Mouse (Mus musculus) embryonic facial prominence, embryonic 15.5 days (tissue): ENCODE data around the gene Gm43302. TPM values are rescaled to one million over a fixed set of nuclear protein-coding genes. Genes with fewer than 3 reads are reported as not detected.
"Not testable (repeated sequence)": the region's sequence is repeated elsewhere in the genome, so short reads cannot be mapped to it uniquely, and the experiment has no call there.

Experiments used
- ATAC-seq: fragments of 200-750 bp; cut with Nextera tagmentation; 2 replicates; pipeline ENCODE4 v1.8.0; 2017; ENCODE audit warnings: low read depth, moderate TSS enrichment; ENCODE audit not compliant: insufficient number of reproducible peaks, low FRiP score, low TSS enrichment
- H3K27ac ChIP-seq: fragments of 300-500 bp; sonication (generic); replicated peaks from 2 replicates; pipeline ENCODE4 v1.5.1; 2015; ENCODE audit warnings: mild to moderate bottlenecking, inconsistent platforms
- H3K27me3 ChIP-seq: fragments of 300-500 bp; sonication (generic); 2 replicates; pipeline ENCODE4 v1.6.1; 2015; ENCODE audit warnings: inconsistent platforms
- H3K36me3 ChIP-seq: fragments of 300-500 bp; sonication (generic); 2 replicates; pipeline ENCODE4 v1.6.1; 2015; ENCODE audit warnings: mild to moderate bottlenecking, inconsistent platforms
- H3K4me1 ChIP-seq: fragments of 300-500 bp; sonication (generic); 2 replicates; pipeline ENCODE4 v1.6.1; 2015; ENCODE audit warnings: inconsistent platforms
- H3K4me2 ChIP-seq: fragments of 300-500 bp; sonication (generic); replicated peaks from 2 replicates; pipeline ENCODE4 v1.6.1; 2015; ENCODE audit warnings: mild to moderate bottlenecking, inconsistent platforms
- H3K4me3 ChIP-seq: fragments of 300-500 bp; sonication (generic); replicated peaks from 2 replicates; pipeline ENCODE4 v1.5.1; 2015; ENCODE audit warnings: mild to moderate bottlenecking, inconsistent platforms
- H3K9ac ChIP-seq: fragments of 300-500 bp; sonication (generic); 2 replicates; pipeline ENCODE4 v1.6.1; 2015; ENCODE audit warnings: inconsistent platforms
- H3K9me3 ChIP-seq: fragments of 300-500 bp; sonication (generic); replicated peaks from 2 replicates; pipeline ENCODE4 v1.6.1; 2016; ENCODE audit warnings: inconsistent platforms
- WGBS: fragments of 180-500 bp; shearing (Covaris S2); methylation state at CpG from one replicate; pipeline ENCODE4 v1.1.7; 2015; 5-methylcytosine and 5-hydroxymethylcytosine counted together
- polyA plus RNA-seq: library from polyadenylated mRNA; unstranded; fragments of >200 nt; fragmentation: Nextera tagmentation; extraction: Ambion mirVana; gene quantifications from 2 replicates; pipeline ENCODE4 v1.2.1, GENCODE M21; 2015

The Gm43302 gene
- polyA plus RNA-seq, 1 experiment from 2014 or later: 0.09 TPM

DNA sequence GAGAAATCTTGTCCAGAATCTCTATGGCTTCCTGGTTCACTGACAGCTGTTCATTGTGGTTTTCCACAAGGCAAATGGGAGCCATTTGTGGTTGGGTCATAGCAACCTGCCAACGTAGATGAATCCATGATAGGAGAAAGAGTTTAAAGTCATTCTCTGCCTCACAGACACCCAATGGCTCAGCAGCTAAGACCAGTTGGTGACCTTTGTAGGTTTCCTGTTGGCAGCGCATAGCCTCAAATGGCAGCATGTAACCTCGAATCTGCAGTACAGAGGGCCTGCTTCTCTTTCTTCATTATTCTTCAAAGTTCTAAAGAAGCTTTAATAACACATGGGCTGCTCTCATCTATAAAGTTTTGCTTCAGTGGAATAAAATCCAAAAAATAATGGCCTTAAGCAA lies 2.6 kb downstream of the Gm43302 start:
- not testable (repeated sequence) for H3K27me3 ChIP-seq, H3K9me3 ChIP-seq, H3K9ac ChIP-seq, H3K4me2 ChIP-seq, H3K4me3 ChIP-seq, H3K36me3 ChIP-seq, ATAC-seq, H3K4me1 ChIP-seq, H3K27ac ChIP-seq
- 84% methylated on average over 3 of the region's 3 CpGs for WGBS

DNA sequence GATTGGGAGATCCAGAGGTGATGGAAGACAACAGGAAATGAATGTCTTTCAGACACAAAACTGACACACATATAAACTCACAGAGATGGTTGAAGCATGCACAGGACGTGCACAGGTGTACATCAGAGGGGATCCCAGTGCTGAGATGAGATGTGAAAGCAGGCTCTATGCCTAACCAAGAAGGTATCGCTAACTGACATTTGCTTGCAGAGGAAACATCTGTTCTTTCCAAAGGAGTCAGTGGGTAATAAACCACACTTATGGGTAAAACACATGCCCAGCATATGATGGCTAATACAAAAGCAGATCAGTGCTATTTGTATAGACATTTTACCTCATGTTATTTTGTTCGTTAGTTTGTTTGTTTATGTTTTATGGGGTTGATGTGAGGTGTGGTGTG lies 32.8 kb downstream of the Gm43302 start:
- ATAC-seq, H3K27ac ChIP-seq, H3K4me1 ChIP-seq, H3K36me3 ChIP-seq, H3K9me3 ChIP-seq, H3K27me3 ChIP-seq, H3K9ac ChIP-seq, H3K4me2 ChIP-seq, H3K4me3 ChIP-seq: not testable (repeated sequence)
- WGBS: no CpG with 5 or more reads among the region's 3 CpGs

DNA sequence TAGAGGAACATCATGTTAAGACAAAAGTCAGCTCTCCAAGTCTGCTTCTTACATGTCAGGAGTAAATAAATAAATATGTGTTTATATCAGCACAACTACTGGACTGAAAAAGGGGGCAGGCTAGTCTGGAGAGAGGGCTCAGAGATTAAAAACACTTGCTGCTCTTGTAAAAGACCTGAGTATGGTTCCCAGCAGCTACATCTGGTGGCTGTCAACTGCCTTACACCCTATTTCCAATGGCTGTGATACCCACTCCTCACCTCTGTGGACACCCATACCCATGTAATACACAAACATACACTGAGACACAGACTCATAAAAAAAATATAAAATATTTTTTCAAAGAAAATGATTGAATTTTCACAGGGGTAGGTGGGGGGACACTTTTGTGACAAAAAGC lies 41.0 kb downstream of the Gm43302 start:
- Histone ChIP-seq H3K27me3 (no peaks in the 10 kb centered on the region), H3K36me3 (no peaks in the 10 kb centered on the region), H3K4me3 (no peak overlapping the region), H3K4me1 (no peaks in the 10 kb centered on the region), H3K27ac (no peak overlapping the region), H3K4me2 (no peak overlapping the region), H3K9ac (no peak overlapping the region), H3K9me3 (no peaks in the 10 kb centered on the region)
- no peak for ATAC-seq

DNA sequence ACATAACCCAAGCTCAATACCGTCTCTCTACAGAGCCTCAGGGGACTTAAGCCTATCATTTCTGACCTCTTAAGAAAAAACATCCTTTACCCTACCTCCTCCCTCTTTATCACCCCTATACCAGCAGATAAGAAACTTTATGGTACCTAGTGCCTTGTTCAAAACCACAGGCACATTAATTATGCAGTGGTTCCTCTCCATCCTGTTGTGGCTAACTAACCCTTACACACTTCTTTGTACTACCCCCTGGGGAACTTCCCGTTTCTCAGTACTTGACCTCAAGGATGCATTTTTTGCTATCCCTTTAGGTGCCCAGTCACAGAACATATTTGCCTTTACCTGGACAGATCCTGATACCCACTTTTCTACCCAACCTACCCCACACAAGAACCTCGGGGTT lies 48.8 kb downstream of the Gm43302 start:
- H3K4me3 ChIP-seq, ATAC-seq: not testable (repeated sequence)
- 77% methylated on average over 3 of the region's 3 CpGs for WGBS

DNA sequence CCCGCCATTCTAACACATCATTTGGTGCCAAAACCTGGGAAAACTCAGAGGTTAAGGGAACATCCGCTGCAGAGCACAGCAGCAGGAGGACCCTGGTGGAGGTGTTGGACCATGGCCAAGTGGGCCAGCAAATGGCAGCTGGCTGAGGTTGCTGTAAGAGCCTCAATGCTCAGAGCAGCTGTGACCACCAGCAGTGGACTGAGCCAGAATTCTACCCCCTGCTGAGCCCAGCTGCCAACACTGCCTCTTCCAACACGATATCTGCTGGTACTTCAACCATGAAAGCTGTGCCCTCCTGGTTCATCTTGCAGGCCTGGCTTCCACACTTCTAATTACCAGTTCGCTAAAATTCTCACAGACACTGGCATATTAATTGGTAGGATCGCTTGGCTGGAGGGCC lies 52.5 kb downstream of the Gm43302 start:
- H3K27me3 ChIP-seq, H3K4me1 ChIP-seq, H3K4me2 ChIP-seq, H3K9ac ChIP-seq, H3K36me3 ChIP-seq, H3K27ac ChIP-seq, H3K9me3 ChIP-seq, H3K4me3 ChIP-seq: not testable (repeated sequence)
- ATAC-seq: peak; percentile 34; the same call in 1 of the 2 replicates
- WGBS: 72% methylated on average over 5 of the region's 5 CpGs

More for the DNA sequence above, 48.8 kb downstream of the Gm43302 start:
- not testable (repeated sequence) for H3K4me1 ChIP-seq, H3K9ac ChIP-seq, H3K36me3 ChIP-seq, H3K9me3 ChIP-seq, H3K27ac ChIP-seq, H3K27me3 ChIP-seq, H3K4me2 ChIP-seq

DNA sequence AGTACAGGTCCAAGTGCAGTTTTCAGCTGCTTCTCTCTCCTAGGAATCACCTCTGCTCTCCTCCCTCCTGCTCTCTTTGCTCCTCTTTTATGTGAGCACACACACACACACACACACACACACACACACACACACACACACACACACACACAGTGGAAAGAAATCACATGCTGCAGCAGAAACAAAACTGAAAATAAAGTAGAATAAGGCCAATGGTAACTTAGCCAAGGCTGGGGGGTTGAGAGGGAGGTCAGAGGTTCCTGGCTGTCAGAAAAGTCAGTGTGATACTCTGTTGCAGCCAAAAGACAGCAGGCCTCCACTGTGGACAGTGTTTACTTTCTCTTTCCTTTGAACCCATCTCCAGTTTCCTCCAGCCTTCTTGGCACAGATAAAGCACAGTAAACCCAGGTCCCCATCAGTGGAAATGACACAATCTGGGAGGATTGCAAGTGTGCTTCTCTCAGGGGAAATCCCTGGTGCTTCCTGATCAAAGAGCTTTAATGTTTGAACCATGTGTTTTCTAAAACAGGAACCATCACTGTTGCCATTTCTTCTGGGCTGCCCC lies 53.9 kb downstream of the Gm43302 start, which contains the start of gene Gbp10:
Gene Gbp10, minus strand, starts transcription at position 51 of the 565 bp plus-strand sequence.
- H3K4me2 ChIP-seq, H3K27me3 ChIP-seq, H3K9me3 ChIP-seq, H3K4me1 ChIP-seq, ATAC-seq, H3K27ac ChIP-seq, H3K9ac ChIP-seq, H3K36me3 ChIP-seq, H3K4me3 ChIP-seq: not testable (repeated sequence)

DNA sequence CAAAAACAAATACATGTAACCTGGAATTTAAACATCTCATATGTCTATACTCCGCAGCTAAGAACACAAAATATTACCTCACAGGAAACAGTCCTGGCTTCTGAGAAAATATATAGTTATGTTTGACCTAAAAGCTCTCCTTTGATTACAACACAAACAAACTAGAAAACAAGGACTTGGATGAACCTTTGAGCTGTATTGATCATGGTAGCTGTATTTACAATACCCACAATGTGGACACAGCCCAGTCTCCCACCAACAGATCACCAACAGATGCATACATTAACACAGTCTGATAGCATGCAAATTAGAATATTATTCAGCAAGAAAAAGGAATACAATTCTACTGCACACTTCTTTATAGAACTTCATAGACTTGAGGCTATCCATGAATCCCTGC lies 55.1 kb downstream of the Gm43302 start:
- WGBS: 74% methylated on average over 1 of the region's 1 CpGs
- H3K27ac ChIP-seq, H3K27me3 ChIP-seq, H3K9ac ChIP-seq, ATAC-seq, H3K36me3 ChIP-seq, H3K4me1 ChIP-seq, H3K9me3 ChIP-seq, H3K4me2 ChIP-seq, H3K4me3 ChIP-seq: not testable (repeated sequence)

DNA sequence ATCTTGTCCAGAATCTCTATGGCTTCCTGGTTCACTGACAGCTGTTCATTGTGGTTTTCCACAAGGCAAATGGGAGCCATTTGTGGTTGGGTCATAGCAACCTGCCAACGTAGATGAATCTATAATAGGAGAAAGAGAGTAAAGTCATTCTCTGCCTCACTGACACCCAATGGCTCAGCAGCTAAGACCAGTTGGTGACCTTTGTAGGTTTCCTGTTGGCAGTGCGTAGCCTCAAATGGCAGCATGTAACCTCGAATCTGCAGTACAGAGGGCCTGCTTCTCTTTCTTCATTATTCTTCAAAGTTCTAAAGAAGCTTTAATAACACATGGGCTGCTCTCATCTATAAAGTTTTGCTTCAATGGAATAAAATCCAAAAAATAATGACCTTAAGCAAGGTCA lies 57.5 kb downstream of the Gm43302 start:
- H3K27me3 ChIP-seq, H3K27ac ChIP-seq, ATAC-seq, H3K36me3 ChIP-seq, H3K4me2 ChIP-seq, H3K4me1 ChIP-seq, H3K9me3 ChIP-seq, H3K9ac ChIP-seq, H3K4me3 ChIP-seq: not testable (repeated sequence)
- WGBS: 89% methylated on average over 3 of the region's 3 CpGs

DNA sequence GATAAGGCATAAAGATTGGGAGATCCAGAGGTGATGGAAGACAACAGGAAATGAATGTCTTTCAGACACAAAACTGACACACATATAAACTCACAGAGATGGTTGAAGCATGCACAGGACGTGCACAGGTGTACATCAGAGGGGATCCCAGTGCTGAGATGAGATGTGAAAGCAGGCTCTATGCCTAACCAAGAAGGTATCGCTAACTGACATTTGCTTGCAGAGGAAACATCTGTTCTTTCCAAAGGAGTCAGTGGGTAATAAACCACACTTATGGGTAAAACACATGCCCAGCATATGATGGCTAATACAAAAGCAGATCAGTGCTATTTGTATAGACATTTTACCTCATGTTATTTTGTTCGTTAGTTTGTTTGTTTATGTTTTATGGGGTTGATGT lies 84.5 kb downstream of the Gm43302 start:
- not testable (repeated sequence) for H3K27ac ChIP-seq, H3K4me1 ChIP-seq, H3K36me3 ChIP-seq, H3K9me3 ChIP-seq, H3K27me3 ChIP-seq, ATAC-seq, H3K4me2 ChIP-seq, H3K4me3 ChIP-seq, H3K9ac ChIP-seq
- no CpG with 5 or more reads among the region's 3 CpGs for WGBS

DNA sequence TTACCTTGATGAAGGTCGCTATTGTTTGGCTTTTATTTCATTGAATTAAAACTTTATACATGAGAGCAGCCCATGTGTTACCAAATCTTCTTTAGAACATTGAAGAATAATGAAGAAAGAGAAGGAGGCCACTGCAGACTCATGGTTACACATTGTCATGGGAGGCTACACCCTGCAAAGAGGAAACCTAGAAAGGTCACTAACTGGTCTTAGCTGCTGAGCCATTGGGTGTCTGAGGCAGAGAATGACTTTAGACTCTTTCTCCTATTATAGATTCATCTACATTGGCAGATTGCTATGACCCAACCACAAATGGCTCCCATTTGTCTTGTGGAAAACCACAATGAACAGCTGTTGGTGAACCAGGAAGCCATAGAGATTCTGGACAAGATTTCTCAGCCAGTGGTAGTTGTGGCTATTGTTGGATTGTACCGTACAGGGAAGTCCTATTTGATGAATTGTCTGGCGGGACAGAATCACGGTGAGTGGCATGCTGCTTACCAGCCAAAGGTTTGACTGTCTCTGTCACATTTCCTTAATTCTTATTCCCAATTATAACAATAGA lies 92.6 kb downstream of the Gm43302 start:
- ATAC-seq, H3K27me3 ChIP-seq, H3K9ac ChIP-seq, H3K4me3 ChIP-seq, H3K4me1 ChIP-seq, H3K9me3 ChIP-seq, H3K4me2 ChIP-seq, H3K27ac ChIP-seq, H3K36me3 ChIP-seq: not testable (repeated sequence)
- WGBS: 89% methylated on average over 4 of the region's 4 CpGs

DNA sequence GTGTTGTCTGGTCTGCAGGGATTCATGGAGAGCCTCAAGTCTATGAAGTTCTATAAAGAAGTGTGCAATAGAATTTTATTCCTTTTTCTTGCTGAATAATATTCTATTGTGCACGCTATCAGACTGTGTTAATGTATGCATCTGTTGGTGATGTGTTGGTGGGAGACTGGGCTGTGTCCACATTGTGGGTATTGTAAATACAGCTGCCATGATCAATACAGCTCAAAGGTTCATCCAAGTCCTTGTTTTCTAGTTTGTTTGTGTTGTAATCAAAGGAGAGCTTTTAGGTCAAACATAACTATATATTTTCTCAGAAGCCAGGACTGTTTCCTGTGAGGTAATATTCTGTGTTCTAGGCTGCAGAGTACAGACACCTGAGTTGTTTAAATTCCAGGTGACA lies 94.3 kb downstream of the Gm43302 start:
- whole genome bisulfite sequencing: 92% methylated on average over 1 of the region's 1 CpGs
- not testable (repeated sequence) for H3K36me3 ChIP-seq, ATAC-seq

DNA sequence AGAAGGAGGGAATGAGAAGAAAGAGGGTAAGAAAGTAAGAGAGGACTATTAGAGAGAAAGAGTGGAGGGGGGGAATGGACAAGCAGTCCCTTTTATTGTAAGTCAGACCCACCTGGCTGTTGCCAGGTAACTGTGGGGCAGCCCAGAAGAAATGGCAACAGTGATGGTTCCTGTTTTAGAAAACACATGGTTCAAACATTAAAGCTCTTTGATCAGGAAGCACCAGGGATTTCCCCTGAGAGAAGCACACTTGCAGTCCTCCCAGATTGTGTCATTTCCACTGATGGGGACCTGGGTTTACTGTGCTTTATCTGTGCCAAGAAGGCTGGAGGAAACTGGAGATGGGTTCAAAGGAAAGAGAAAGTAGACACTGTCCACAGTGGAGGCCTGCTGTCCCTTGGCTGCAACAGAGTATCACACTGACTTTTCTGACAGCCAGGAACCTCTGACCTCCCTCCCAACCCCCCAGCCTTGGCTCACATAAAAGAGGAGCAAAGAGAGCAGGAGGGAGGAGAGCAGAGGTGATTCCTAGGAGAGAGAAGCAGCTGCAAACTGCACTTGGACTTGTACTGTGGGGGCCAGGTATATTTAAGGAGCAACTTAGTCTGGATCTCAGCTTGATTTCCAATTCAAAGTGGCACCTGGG lies 95.5 kb downstream of the Gm43302 start:
- H3K27me3 ChIP-seq, H3K4me2 ChIP-seq, H3K9me3 ChIP-seq, H3K36me3 ChIP-seq, H3K4me3 ChIP-seq, H3K27ac ChIP-seq, ATAC-seq, H3K9ac ChIP-seq, H3K4me1 ChIP-seq: not testable (repeated sequence)

More for the DNA sequence above, 94.3 kb downstream of the Gm43302 start:
- H3K4me2 ChIP-seq, H3K27me3 ChIP-seq, H3K4me1 ChIP-seq, H3K27ac ChIP-seq, H3K9me3 ChIP-seq, H3K4me3 ChIP-seq, H3K9ac ChIP-seq: not testable (repeated sequence)
